ENCODE assay signal across 8 mouse cellular contexts in the genomic region with DNA sequence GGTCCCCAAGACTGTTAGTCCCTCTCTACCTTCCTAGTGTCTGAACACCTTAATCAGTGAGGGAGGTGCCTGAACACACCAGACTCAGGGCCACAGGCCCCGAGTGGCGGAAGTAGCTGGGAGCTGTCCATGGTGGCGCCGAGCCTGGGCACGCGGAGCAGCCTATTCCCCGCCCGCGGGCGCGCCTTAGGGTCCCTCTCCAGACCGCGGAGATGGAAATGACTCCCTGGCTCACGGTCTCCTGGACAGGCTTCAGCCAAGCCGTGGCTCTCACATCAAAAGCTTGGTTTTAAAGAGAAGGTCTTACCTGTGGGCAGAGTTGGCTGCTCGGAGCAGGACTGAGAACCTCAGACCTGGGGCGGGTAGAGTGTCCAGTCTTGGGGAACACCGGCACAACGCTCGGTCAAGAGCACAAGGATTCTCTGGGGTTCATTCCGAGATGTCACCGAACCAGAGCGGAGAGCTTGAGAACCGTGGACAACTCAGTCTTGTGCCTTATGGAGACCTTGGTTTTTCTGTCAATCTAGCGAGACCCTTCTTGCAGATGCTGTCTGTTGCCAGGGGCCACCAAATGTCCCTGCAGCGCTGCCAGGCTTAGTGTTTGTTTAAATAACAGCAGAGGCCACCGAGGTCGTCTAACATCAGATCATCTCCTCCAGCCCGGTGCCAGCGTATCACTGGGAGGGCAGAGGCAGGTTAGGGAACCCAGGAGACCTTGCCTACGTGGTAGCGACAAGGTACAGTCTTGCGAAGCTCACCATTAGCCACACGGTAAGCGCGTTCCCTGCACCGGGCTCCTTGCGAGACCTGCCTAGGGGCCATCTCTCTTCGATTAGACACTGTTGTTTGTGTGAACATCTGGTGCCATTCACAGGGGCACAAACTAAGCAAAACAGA. TPM values are rescaled to one million over a fixed set of nuclear protein-coding genes. Genes with fewer than 3 reads are reported as not detected.
DNase-seq lines count a peak whose midpoint lies in the region; ATAC-seq and TF ChIP-seq lines count a peak whose summit lies in the region.

No protein-coding gene starts in this region.

- in situ Hi-C loops in ES-E14 (cut with MboI; ENCODE audit: low sequenced_read_pairs in 2 of 2, unreplicated experiment in 2 of 2) = loop anchor here in 1 of 2 experiments (5.0 kb wide), 1 partner anchor 187 kb away; no protein-coding TSS in a partner anchor

- peak overlapping the region; percentile 87 for H3K4me2 ChIP-seq in embryonic facial prominence, embryonic 15.5 days (replicated peaks)
- peak overlapping the region; percentile 86 for H3K4me2 ChIP-seq in midbrain, embryonic 13.5 days (replicated peaks)

- no peak for ATAC-seq in embryonic facial prominence, embryonic 15.5 days (ENCODE audit: insufficient number of reproducible peaks, low FRiP score, low TSS enrichment, low read depth)
- peak; percentile 54 to 59 for ATAC-seq in hematopoietic stem cell, adult 5-6 weeks (replicated peaks in 1 of 2; ENCODE audit: insufficient read depth in 1 of 2, low FRiP score in 2 of 2, low TSS enrichment in 1 of 2, low read depth in 1 of 2, poor library complexity in 2 of 2, severe bottlenecking in 2 of 2)
- peak; percentile 5; the same call in 1 of the 2 replicates for ATAC-seq in midbrain, embryonic 13.5 days
- ATAC-seq in inflammation-experienced regulatory T-cells, adult 6 months = no peak

- intact Hi-C loops in left cerebral cortex, postnatal 25 days (cut with DNase I) = loop anchor here (5.0 to 10.0 kb wide), 3 partner anchors 67 to 710 kb away; a partner anchor contains a TSS

- peak overlapping the region; percentile 27 to 57 for H3K4me3 ChIP-seq in ES-E14 (ENCODE audit: insufficient read depth in 1 of 2, low read depth in 1 of 2, low read length in 2 of 2, poor library complexity in 1 of 2, severe bottlenecking in 1 of 2)
- H3K4me3 ChIP-seq in embryonic facial prominence, embryonic 15.5 days (replicated peaks) = peak overlapping the region; percentile 47
- peak overlapping the region; percentile 50 for H3K4me3 ChIP-seq in midbrain, embryonic 13.5 days (replicated peaks)

- no peaks in the 10 kb centered on the region for H3K4me1 ChIP-seq in ES-E14 (ENCODE audit: control insufficient read depth in 2 of 2, insufficient read depth in 2 of 2, low read length in 2 of 2, poor library complexity in 1 of 2)
- H3K4me1 ChIP-seq in embryonic facial prominence, embryonic 15.5 days = peaks cover 15% of the 10 kb centered on the region
- H3K4me1 ChIP-seq in midbrain, embryonic 13.5 days (replicated peaks) = peaks cover 17% of the 10 kb centered on the region

- no peak overlapping the region for H3K9ac ChIP-seq in ES-E14 (ENCODE audit: insufficient read depth, low read depth, low read length, poor library complexity, severe bottlenecking)
- no peak overlapping the region for H3K9ac ChIP-seq in embryonic facial prominence, embryonic 15.5 days
- peak overlapping the region; percentile 65; the same call in 1 of the 2 replicates for H3K9ac ChIP-seq in midbrain, embryonic 13.5 days (replicated peaks)

- peaks cover 37% of the 10 kb centered on the region for H3K27me3 ChIP-seq in embryonic facial prominence, embryonic 15.5 days
- H3K27me3 ChIP-seq in midbrain, embryonic 13.5 days = peaks cover 37% of the 10 kb centered on the region
- H3K27me3 ChIP-seq in splenic B cell, adult 2 months (ENCODE audit: control insufficient read depth, insufficient read depth, low read length, poor library complexity, severe bottlenecking) = no peaks in the 10 kb centered on the region

- H3K36me3 ChIP-seq in ES-E14 (ENCODE audit: control insufficient read depth, insufficient read depth, low read length, poor library complexity, severe bottlenecking) = no peaks in the 10 kb centered on the region
- no peaks in the 10 kb centered on the region for H3K36me3 ChIP-seq in embryonic facial prominence, embryonic 15.5 days
- H3K36me3 ChIP-seq in midbrain, embryonic 13.5 days = no peaks in the 10 kb centered on the region
- H3K36me3 ChIP-seq in splenic B cell, adult 2 months (ENCODE audit: control insufficient read depth, insufficient read depth, low read length, poor library complexity, severe bottlenecking) = no peaks in the 10 kb centered on the region

- WGBS in embryonic facial prominence, embryonic 15.5 days = 3% methylated on average over 39 of the region's 39 CpGs
- WGBS in midbrain, embryonic 13.5 days = 4% methylated on average over 39 of the region's 39 CpGs

- no peaks in the 10 kb centered on the region for H3K9me3 ChIP-seq in ES-E14 (ENCODE audit: control insufficient read depth, insufficient read depth, low read depth, low read length)
- H3K9me3 ChIP-seq in embryonic facial prominence, embryonic 15.5 days (replicated peaks) = no peaks in the 10 kb centered on the region
- H3K9me3 ChIP-seq in midbrain, embryonic 13.5 days = no peaks in the 10 kb centered on the region

- DNase-seq in ES-E14 (ENCODE audit: low read depth, low spot score) = peak; percentile 61
- peak; percentile 33 to 46 for DNase-seq in adrenal gland, postnatal 4 days (ENCODE audit: low spot score in 2 of 2)
- DNase-seq in left cerebral cortex, postnatal 25 days (ENCODE audit: low spot score in 2 of 2) = peak; percentile 23 to 26
- DNase-seq in splenic B cell, adult 2 months (ENCODE audit: low read depth, low spot score) = peak; percentile 16

- H3K27ac ChIP-seq in ES-E14 (ENCODE audit: insufficient read depth, low read depth, low read length, poor library complexity, severe bottlenecking) = no peak overlapping the region
- no peak overlapping the region for H3K27ac ChIP-seq in embryonic facial prominence, embryonic 15.5 days (replicated peaks)
- no peak overlapping the region for H3K27ac ChIP-seq in midbrain, embryonic 13.5 days

TF ChIP-seq in ES-E14, 5 proteins besides CTCF, POLR2A, EP300 and RAD21:
- TF ChIP-seq ZC3H11A (IDR thresholded peaks at IDR 0.05; ENCODE audit: borderline replicate concordance, low read depth, low read length) (no peak), HCFC1 (IDR thresholded peaks at IDR 0.05; ENCODE audit: borderline replicate concordance, insufficient read depth, low read length) (no peak), ZNF384 (IDR thresholded peaks at IDR 0.05; ENCODE audit: low read depth, low read length) (no peak), MAFK (IDR thresholded peaks at IDR 0.05; ENCODE audit: insufficient read depth, low read depth, low read length) (no peak), CHD2 (IDR thresholded peaks at IDR 0.05; ENCODE audit: low read depth, low read length) (no peak)

RNA-seq across cellular contexts. Expression of a gene that starts 1.0 kb away (rescaled TPM):
- total RNA-seq in ES-E14 (2012; rRNA removed) = 1.2 and 3.9 TPM in 2 replicates
- total RNA-seq in adrenal gland, postnatal 4 days (2021) = 1 to 10 TPM; 1.9 to 2.8 TPM
- 0.56 and 0.80 TPM in 2 replicates for polyA plus RNA-seq in embryonic facial prominence, embryonic 15.5 days (2015; fragmentation: Nextera tagmentation; extraction: Ambion mirVana)
- not detected in 2 replicates for total RNA-seq in hematopoietic stem cell, adult 5-6 weeks (2017)
- 10 to 100 TPM; 16.9 to 21.5 TPM for total RNA-seq in left cerebral cortex, postnatal 25 days (2021)
- 0.16 and 0.28 TPM in 2 replicates for polyA plus RNA-seq in midbrain, embryonic 13.5 days (2015; fragmentation: Nextera tagmentation; extraction: Ambion mirVana)
- polyA plus RNA-seq in inflammation-experienced regulatory T-cells, adult 6 months (2017; shearing (Covaris generic)) = under 1 TPM in 1 of 3 experiments, not detected in 2; 0.20 TPM

Comparison
In these comparisons a context has a peak if more than half of its experiments do, and no peak if none do; other contexts are left out.
1. ATAC-seq: peak in hematopoietic stem cell, adult 5-6 weeks (2 of 2) and midbrain, embryonic 13.5 days (single experiment); none in embryonic facial prominence, embryonic 15.5 days (single experiment) and inflammation-experienced regulatory T-cells, adult 6 months (single experiment).
2. Peak in every context shown above with its lines, with median percentiles within 50 percentile points of each other: DNase-seq and H3K4me3 ChIP-seq.